Comparison of ENCODE assay signal across 17 mouse cellular contexts in the genomic region with DNA sequence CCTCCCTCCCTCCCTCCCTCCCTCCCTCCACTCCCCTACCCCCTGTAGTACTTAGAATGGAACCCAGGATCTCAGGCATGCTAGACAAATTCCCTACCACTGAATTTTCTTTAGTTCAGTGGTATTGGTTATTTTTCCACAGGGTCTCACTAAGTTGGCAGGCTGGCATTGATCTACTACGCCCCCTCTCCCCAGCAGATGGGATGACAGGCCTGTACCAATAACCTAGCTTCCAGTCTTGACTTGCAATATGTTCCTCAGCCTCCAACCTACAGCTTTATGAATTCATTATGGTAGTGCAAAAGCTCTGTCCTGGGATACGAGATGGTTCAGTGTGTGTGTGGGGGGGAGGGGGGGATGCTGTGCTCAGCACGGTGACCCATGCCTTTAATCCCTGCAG.
"Had no signal": no experiment of that assay in that cellular context is flagged by ENCODE, and none has a peak within 500 bp of the region (broad histone marks: within the 10 kb centered on the region; RNA-seq: fewer than 3 reads in every experiment).

No protein-coding gene starts in this region.

- H3K4me2 ChIP-seq: limb, embryonic 13.5 days; liver, embryonic 13.5 days; lung, embryonic 15.5 days; midbrain, embryonic 13.5 days had no signal

- DNase-seq: kidney, adult 18-20 months; kidney, adult 9 months; kidney, postnatal 14 days; kidney, postnatal 4 days; liver, embryonic 13.5 days; liver, postnatal 0 days; lung, postnatal 14 days; thymus, adult 2 months; thymus, postnatal 25 days had no signal

- H3K27me3 ChIP-seq: limb, embryonic 13.5 days; liver, embryonic 13.5 days; lung, embryonic 15.5 days; megakaryocyte, embryonic 14.5 days; midbrain, embryonic 13.5 days had no signal

- ATAC-seq: intestine, embryonic 16.5 days; liver, postnatal 0 days; midbrain, embryonic 13.5 days; midbrain, embryonic 16.5 days had no signal

- H3K9ac ChIP-seq: limb, embryonic 13.5 days; liver, embryonic 13.5 days; liver, postnatal 0 days; lung, embryonic 15.5 days; midbrain, embryonic 13.5 days had no signal

- H3K27ac ChIP-seq: limb, embryonic 10.5 days; limb, embryonic 13.5 days; liver, embryonic 13.5 days; lung, embryonic 15.5 days; midbrain, embryonic 10.5 days; midbrain, embryonic 13.5 days had no signal

- H3K4me3 ChIP-seq: limb, embryonic 10.5 days; limb, embryonic 13.5 days; liver, embryonic 13.5 days; lung, embryonic 15.5 days; megakaryocyte, embryonic 14.5 days; midbrain, embryonic 10.5 days; midbrain, embryonic 13.5 days had no signal

- H3K9me3 ChIP-seq: limb, embryonic 10.5 days; limb, embryonic 13.5 days; liver, embryonic 13.5 days; lung, embryonic 15.5 days; megakaryocyte, embryonic 14.5 days; midbrain, embryonic 10.5 days; midbrain, embryonic 13.5 days had no signal
